Mouse (Mus musculus) adrenal gland, adult (tissue): ENCODE results near the gene 4930539E08Rik.

ENCODE experiments used
- DNase-seq, 2 experiments: peaks; one replicate each; pipeline ENCODE4 v3.0.0; 2022 to 2023; ENCODE audit warnings: low spot score in 1 of 2; ENCODE audit not compliant: inconsistent age in 2 of 2

The 4930539E08Rik gene

DNA sequence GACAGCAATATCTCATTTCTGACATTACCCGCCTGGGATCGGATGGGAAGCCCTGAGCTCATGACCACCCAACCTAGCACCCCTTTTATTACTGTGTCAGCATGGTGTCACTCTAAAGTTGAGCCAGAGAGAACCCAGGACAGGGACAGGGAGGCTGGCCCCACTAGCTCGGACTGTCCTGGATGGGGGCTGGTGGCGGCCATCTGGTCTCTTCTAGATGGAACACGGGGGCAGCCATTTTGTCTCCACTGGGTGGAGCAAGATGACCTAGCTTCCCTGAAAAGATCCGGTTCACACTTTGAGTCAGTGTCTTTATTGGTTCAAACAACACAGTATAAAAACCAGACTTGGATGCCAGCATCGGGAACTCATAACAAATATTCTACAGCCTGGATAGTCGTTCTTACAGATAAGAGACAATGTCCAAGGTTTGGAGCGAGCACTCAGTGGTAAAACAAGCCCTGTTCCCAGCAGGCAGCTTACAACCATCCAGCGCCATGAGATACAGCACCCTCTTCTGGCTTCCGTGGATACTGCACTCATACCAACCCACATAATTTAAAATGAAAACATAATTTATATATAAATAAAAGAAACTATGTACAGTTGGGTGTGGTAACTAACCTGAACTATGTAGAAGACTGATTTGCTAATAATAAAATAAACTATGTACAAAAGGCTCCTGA lies 18.9 kb downstream of the 4930539E08Rik start:
- DNase-seq: no peak

DNA sequence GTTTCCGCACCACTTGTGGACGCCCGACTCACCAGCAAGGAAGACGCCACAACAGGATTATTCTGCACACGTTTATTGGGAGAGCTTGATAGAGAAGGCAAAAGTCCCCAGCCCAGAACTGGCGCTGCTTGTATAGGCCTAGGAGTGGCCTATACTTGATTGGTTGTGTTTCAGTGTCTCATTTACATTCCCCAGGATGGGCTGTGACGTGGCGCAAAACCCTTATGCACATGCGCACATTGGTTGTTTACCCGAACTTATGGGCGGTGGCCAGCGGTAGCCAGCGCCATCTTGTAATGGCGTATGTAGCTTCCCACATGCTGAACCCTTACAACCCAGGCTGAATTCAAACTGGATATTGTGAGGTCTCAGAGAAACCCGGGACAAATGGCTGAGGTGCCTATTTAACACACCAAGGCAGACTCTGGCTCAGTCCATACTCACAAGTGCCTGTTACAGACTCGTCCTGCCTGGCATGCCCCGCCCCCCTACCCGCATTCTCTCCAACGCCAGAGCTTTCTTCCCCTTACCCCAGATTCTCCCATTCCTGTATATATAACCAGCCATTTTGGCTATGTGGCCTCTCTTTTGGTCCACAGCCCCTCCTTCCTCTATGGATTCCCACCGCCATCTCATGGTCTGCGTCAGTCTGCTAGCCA lies 19.8 kb downstream of the 4930539E08Rik start:
- DNase-seq: no peak

DNA sequence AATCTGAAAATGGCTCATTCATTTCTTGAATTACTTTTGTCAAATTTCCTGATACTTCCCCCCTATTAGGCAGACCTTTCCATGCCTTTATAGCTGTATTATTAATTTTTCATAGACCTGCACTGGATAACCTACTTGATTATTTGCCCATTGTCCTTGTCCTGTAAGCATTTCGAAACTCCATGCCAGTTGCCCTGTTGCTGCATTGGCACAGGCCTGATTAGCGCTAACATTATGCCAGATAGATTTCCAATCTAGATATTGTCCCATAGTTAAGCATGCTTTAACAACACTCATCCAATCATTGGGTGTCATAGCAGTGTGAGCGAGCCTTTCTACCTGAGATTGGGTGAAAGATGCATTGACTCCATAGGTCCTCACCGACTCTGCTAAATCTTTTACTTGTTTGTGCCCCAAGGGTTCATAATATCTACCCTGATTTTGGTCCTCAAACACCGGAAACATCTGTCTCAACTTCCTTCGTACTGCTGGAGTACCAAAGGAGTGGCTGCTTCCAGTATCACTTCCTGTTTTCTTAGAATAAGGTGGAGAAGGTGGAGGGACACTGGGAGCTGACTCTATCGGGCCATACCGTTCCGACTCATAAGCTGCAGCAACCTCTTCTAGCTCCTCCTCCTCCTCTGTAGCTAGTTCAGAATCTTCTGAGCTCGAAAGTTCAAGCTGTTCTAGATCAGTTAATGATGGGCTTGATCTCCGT lies 20.9 kb downstream of the 4930539E08Rik start:
- no peak for DNase-seq

DNA sequence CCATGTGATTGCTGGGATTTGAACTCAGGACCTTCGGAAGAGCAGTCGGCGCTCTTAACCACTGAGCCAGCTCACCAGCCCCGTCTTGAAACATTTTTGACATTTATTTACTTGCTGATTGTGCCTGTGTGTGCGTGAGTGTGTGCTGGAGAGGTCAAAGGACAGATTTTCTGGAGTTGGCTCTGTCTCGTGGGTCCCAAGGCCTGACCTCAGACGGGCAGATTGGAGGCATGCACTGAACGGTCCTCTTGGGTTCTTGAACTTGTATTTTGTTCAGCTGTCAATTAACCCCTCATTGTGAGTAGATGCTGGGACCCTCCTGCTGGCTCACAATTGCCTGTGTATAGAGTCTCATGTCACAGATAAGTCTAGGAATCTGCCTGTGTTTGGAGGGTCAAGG lies 28.9 kb downstream of the 4930539E08Rik start:
- DNase-seq: no peak

DNA sequence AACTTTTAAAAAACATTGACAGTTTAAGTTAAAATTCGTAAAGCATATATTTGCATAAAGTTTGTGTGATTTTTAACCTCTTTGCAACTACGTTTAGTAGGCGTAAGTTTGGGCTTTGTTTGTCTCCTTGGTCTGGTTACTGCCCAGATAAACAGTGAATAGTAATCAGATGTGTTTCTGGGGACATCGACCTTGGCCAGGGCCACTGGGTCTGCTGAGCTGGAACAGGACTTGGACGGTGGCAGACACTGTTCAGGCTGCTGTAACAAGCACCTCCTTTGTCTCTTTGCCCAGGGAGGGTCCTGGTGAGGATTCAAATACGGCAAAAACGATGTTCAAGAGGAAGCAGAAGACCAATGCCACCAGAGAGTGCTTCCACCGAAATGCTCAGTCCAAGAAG lies 29.9 kb downstream of the 4930539E08Rik start:
- DNase-seq: no peak

DNA sequence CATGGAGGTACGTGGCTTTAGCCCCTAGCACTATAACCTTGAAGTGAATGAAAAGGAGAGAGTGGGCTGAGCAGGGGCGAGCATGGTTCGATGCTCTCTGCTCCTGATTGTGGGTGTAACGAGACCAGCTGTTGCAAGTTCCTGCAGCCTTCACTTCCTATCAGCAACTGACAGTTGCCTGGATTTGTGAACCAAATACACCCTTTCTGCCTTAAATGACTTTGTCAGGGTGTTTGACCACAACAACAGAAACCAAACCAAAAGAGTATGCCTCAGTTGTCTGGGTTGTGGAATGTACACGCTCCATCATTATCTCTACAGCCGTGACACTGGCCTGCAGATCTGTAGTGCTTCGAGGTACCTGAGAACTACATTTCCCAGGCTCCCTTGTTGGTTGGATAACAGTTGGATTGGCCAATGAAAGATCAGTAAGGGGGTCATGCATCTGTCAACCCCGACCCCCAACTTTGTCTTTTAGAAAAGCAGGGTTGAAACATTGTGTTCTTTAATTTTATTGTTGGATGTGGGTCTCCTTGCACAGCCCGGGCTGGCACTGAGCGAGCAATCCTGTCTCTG lies 31.1 kb downstream of the 4930539E08Rik start:
- no peak for DNase-seq

DNA sequence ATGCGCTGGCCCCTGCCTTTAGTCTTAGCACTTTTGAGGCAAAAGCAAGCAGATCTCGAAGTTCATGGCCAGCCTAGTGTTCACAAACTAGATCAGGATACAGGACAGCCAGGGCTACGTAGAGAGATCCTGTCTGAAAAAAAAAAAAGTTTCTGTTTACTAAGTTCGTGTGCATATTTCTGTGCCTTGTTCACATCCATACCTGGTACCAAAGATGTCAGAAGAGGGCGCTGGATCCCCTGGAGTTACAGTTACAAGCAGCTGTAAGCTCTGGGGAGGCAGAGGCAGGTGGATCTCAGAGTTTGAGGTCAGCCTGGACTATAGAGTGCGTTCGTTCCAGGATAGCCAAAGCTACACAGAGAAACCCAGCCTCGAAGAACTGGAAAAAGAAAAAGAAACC lies 32.3 kb downstream of the 4930539E08Rik start:
- no peak for DNase-seq

DNA sequence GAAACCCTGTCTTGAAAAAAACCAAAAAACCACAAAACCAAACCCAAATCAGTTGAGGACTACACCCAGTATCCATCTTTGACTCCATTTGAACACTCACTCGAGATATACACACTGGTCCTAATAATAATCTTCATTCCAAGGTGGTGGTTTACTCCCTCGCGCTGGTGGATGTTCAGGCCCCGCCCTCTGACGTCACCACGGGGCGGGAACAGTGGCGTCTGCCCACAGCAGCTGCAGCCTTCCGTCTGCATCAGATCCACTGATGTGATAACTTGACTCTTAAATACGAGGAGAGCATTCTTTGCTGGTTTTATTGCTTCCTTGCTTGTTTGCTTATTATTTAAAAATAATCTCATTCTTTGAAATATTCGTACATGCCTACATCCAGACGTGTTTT lies 32.8 kb downstream of the 4930539E08Rik start:
- peak; percentile 78 to 84 for DNase-seq

DNA sequence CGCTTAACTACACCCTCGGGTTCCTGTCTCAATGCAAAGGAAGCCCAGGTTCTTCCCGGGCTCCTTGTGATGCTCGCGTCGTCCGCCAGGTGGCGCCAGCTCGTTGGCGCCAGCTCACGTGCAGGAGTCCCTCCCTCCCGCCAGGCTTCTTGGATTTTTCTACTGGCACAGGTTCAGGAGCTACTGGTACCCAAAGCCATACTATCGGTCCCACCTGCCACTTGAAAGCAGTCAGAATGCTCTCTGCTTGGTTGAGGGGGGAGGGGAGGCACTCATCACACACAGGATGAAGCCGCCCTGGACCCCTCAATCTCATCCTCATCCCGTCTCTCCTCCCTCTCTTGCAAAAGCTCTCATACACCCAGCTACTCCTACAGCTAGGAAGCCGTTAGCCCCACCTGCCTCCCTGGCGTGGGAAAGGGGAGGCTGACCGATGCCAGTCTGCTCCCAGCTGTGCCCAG lies 35.2 kb downstream of the 4930539E08Rik start:
- DNase-seq: peak; percentile 71 to 88

DNA sequence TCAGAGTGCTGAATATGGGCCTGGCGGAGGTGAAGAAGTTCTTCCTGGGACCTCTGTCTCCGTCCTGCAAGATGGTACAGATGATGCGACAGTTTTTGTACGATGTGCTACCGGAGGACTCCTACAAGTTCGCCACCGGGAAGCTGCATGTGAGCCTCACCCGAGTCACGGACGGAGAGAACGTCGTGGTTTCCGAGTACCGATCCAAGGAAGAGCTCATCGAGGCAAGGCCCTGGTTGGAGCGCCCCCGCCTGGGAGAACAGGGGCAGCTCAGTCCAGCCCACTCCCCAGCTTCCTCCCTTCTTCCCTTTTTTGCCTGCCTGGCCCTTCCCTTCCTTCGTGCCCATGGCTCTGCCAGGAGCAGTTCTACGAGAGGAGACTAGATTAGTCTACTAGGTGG lies 38.3 kb downstream of the 4930539E08Rik start:
- DNase-seq: peak in 1 of 2 experiments; percentile 59

DNA sequence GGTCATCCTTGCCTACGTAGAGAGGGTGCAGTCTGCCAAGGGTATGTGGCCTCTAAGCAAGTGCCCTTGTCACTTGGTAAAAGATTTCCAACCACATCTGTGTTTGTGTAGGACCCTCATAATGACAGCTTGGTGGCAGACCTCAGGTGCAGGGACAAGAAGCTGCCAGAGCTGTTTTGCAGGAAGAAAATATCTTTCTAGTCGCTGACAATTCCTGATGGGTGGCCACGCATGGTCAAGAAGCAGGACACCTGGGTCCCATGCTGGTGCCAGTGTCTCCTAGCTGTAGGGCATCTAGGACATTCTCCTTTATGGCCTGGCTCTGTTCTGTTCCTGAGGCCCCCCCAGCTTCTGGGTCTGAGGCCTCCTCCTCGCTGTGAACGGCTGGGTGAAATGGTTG lies 38.8 kb downstream of the 4930539E08Rik start:
- DNase-seq: no peak

DNA sequence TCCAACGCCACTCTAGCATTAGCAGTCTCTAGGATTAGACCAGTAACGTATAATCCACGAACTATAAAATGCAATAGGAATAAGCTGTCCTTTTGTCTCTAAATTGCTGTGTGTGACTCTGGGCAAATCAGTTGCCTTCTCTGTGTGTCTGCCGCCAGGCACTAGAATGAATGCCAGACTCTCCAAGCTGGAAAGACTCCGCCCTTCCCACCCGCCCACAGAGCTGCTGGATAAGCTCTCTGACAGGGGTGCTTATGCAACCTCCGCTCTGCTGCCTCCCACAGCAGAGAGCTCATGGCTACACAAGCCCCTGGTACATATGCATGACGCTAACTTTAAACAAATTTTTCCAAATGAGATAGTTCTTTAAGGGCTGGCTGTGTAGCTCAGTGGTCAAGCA lies 39.8 kb downstream of the 4930539E08Rik start:
- peak; percentile 69 to 88 for DNase-seq

DNA sequence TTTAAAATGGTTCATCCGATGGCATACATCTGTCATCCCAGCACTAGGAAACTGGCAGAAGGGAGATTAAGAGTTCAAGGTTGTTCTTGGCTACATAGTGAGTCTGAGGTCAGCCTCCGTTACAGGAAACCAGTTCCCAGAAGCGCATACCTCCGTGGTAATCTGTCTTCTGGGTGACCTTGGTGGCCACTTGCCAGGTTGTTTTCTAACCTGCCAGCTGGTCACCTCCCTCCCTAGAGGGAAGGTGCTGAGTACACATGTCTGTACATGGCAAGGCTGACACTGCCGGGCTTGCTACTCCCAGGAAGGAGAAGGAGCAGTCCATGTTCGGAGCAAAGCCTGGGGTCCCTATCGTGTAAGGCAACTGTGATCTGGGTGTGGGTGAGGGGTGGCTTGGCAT lies 40.3 kb downstream of the 4930539E08Rik start:
- DNase-seq: peak; percentile 86 to 96

DNA sequence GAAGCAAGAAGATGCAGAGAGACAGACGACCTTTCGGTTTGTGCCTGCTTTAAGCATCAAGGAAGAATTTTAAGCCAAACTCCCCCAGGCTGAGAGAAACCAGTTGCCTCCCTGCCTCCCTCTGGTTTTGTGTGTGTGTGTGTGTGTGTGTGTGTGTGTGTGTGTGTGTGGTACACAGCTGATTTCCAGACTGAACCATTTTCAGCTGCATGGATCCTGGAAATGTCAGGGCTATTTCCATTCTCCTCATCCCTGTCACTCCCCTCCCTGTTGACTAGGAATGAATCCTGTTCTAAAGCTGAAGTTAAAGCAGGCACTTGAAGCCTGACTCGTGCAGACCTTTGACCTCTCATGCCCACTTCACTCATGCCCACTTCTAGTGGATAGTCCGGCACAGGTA lies 40.9 kb downstream of the 4930539E08Rik start:
- DNase-seq: no peak

DNA sequence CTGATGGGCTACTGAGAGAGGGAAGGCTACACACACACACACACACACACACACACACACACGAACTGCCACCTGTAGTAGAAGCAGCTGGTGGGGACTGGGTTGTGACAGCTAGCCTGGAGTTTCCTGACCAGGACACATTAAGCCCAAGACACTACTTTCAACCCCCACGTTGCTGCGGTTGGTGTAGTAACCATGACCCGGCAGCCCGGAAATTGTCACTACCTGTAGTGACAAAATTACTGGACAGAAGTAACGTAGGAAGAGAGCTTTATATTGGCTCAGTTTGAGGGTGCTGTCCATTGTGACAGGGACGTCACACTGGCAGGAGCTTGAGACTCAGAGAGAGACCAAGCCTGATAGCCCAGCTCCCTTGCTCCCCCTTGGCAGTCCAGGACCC lies 42.8 kb downstream of the 4930539E08Rik start:
- DNase-seq: no peak

DNA sequence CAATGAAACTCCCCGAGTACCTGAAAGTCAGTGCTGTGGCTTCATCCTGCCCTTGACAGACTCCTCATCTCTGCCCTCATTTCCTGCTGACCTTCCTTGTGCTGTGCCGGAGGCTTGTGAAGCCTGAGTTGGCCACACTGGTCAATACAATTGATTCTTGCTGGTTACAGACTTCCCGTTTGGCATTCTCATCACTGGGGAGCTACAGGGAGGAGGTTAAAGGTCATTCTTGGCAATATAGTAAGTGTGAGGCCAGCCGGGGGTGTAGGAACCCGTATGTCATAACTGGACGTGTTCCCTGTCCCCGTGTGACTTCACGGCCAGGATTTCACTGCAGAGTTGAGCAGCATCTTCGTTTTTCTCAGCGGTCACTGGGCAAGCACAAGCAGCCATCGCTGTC lies 43.3 kb downstream of the 4930539E08Rik start:
- no peak for DNase-seq

DNA sequence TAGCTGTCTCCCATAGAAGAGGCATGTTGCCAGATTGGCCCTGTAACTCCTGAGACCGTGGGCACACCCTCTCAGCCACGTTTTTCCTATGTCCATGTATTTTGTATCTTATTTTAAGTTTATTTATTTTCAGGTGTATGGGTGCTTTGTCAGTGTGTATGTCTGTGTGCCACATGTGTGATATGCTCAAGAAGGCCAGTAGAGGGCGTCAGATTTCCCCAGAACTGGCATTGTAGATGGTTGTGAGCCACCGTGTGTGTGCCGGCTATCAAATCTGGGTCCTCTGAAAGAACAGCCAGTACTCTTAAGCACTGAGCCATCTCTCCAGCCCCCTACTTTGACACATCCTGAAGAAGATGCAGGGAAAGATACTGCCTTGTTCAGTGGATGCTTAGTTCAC lies 44.7 kb downstream of the 4930539E08Rik start:
- no peak for DNase-seq

DNA sequence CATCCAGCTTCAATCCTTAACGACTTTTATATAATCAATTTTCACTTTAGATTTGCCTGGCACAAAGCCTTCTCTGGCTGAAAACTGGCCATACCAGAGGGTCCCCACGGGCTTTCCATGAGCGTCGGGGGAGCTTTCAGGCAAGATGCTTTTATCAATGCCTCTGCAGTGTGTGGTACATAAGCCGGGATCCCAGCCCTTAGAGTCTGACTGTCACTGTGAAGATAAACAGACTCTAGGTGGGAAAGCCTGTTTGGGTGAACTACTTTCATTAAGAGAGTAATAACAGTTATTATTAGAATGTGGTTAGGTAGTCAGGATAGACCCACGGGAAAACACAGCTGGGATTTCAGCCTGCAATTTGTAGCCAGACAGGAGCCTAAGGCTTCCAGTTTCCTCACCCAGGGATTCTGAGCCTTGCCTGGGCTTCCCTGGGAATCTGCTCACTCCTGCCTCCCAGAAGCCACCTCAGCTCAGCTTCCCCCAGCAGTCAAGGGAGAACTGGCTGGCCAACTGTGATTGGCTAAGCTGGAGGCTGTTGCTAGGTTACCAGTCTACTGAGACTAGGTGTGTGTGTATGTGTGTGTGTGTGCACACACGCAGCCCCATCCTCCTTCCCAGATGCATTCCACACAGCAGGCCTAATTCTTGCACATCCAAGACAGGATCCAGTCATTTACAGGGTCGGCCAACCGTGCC lies 45.6 kb downstream of the 4930539E08Rik start:
- DNase-seq: no peak

DNA sequence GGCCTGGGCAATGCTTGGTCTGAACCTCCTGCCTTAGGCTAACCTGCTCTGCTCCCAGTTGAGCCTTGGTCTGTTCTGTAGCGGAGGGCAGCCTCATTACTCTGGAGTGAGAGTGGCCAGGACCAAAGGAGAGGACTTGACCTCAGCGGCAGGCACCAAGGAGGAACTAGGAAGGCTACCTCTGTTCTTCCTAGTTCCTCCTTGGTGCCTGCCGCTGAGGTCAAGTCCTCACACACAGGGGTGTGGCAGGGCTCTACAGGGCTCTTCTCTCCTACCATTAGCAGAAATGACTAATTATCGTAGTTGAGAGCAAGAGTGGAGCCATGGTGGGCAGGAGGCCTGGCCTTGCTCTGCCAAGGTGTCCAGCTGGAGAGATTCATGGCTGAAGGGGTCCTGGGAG lies 47.7 kb downstream of the 4930539E08Rik start:
- no peak for DNase-seq

DNA sequence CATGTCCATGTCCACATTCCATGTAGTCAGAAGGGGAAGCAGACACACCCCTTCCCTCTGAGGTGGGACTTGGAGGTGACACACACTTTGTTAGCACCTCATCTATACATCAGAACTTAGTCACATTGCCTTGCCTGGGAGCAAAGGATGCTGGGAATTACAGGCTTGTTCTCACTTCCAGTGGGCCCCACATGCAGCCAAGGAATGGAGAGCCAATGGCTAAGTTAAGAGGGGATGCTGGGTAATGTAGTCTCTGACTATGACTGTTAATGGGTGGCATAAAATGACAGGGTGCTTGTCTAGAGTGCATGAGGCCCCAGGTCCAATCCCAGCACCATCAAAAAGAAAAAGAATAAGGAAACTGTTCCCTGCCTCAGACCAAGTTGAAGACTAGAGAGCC lies 48.2 kb downstream of the 4930539E08Rik start:
- no peak for DNase-seq

DNA sequence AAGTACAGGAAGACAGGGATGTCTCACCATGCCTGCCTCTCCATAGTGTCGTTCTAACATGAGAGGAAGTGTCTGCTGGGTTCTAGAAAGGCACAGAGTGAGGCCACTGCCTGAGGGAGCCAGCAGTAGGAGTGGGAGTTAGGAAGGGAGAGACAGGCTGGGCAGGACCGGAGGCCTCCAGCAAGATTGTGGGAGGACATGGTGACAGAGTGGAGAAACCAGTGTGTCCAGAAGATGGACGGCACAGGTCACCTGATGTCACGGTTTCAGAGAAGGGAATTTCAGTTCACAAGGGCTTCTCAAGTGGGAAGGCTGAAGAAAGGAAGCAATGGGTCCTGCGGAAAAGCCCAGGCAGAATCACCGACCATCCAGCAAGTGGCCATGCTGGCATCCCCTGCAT lies 50.7 kb downstream of the 4930539E08Rik start:
- DNase-seq: no peak
